Mouse (Mus musculus) adrenal gland, postnatal 0 days (tissue): Measurements from ENCODE around the gene Nxf1. TPM values are rescaled to one million over a fixed set of nuclear protein-coding genes. Genes with fewer than 3 reads are reported as not detected.

ENCODE experiments used
- microRNA-seq: library from miRNA; unstranded; fragments of <30 nt; microRNA quantifications from one replicate; pipeline ENCODE4, GENCODE M21; 2016; ENCODE audit warnings: borderline replicate concordance; ENCODE audit not compliant: insufficient number of aligned reads
- polyA plus RNA-seq: library from polyadenylated mRNA; unstranded; fragments of >200 nt; fragmentation: Nextera tagmentation; extraction: Ambion mirVana; gene quantifications from 2 replicates; pipeline ENCODE4 v1.2.1, GENCODE M21; 2015

Gene Nxf1
- polyA plus RNA-seq, 1 experiment from 2014 or later: 70.5 TPM

Small RNAs within 50 kb of the gene (microRNA-seq; reads per million reads assigned to microRNA genes)
- not detected for gene Mir6992

Other genes with a start within 250 kb of the Nxf1 start
- gene Slc22a8, start 165.8 kb upstream of the Nxf1 start, polyA plus RNA-seq: 0.18 and 0.49 TPM in 2 replicates
- 0.23 and 0.54 TPM in 2 replicates for gene Slc22a6, start 139.0 kb upstream of the Nxf1 start, polyA plus RNA-seq
- gene Chrm1, start 93.3 kb upstream of the Nxf1 start, polyA plus RNA-seq: 0.91 and 2.2 TPM in 2 replicates
- gene Slc3a2, start 33.7 kb upstream of the Nxf1 start, polyA plus RNA-seq: 83.1 and 141 TPM in 2 replicates
- gene Wdr74, start 21.2 kb upstream of the Nxf1 start, polyA plus RNA-seq: 55.6 and 64.3 TPM in 2 replicates
- not detected in 2 replicates for gene 1700092M07Rik, start 16.4 kb upstream of the Nxf1 start, polyA plus RNA-seq
- 85.3 and 122 TPM in 2 replicates for gene Stx5a, start 15.7 kb upstream of the Nxf1 start, polyA plus RNA-seq
- gene Tmem223, start 13.9 kb downstream of the Nxf1 start, polyA plus RNA-seq: 187 and 192 TPM in 2 replicates
- 117 and 159 TPM in 2 replicates for gene Tmem179b, start 17.4 kb downstream of the Nxf1 start, polyA plus RNA-seq
- 14.0 and 14.5 TPM in 2 replicates for gene Taf6l, start 29.3 kb downstream of the Nxf1 start, polyA plus RNA-seq
- gene Polr2g, start 41.5 kb downstream of the Nxf1 start, polyA plus RNA-seq: 250 and 252 TPM in 2 replicates
- 3.5 and 3.7 TPM in 2 replicates for gene Zbtb3, start 45.5 kb downstream of the Nxf1 start, polyA plus RNA-seq
- 19.5 and 25.9 TPM in 2 replicates for gene Ttc9c, start 62.3 kb downstream of the Nxf1 start, polyA plus RNA-seq
- 2.6 and 4.1 TPM in 2 replicates for gene Hnrnpul2, start 62.9 kb downstream of the Nxf1 start, polyA plus RNA-seq
- not detected in 2 replicates for gene AC129217.1, start 72.7 kb downstream of the Nxf1 start, polyA plus RNA-seq
- 50.5 and 77.3 TPM in 2 replicates for gene Bscl2, start 80.4 kb downstream of the Nxf1 start, polyA plus RNA-seq
- 32.7 and 80.6 TPM in 2 replicates for gene Gng3, start 82.1 kb downstream of the Nxf1 start, polyA plus RNA-seq
- 15.3 and 22.8 TPM in 2 replicates for gene Lrrn4cl, start 93.7 kb downstream of the Nxf1 start, polyA plus RNA-seq
- 177 and 268 TPM in 2 replicates for gene Ubxn1, start 114.4 kb downstream of the Nxf1 start, polyA plus RNA-seq
- 120 and 130 TPM in 2 replicates for gene Uqcc3, start 123.8 kb downstream of the Nxf1 start, polyA plus RNA-seq
- 69.8 and 70.7 TPM in 2 replicates for gene Lbhd1, start 126.7 kb downstream of the Nxf1 start, polyA plus RNA-seq
- gene Gm49403, start 126.9 kb downstream of the Nxf1 start, polyA plus RNA-seq: not detected in 2 replicates
- 76.8 and 83.8 TPM in 2 replicates for gene 1810009A15Rik, start 131.8 kb downstream of the Nxf1 start, polyA plus RNA-seq
- not detected in 2 replicates for gene Gm49416, start 131.9 kb downstream of the Nxf1 start, polyA plus RNA-seq
- 15.9 and 19.0 TPM in 2 replicates for gene Ints5, start 135.9 kb downstream of the Nxf1 start, polyA plus RNA-seq
- 35.9 and 58.5 TPM in 2 replicates for gene Ganab, start 141.0 kb downstream of the Nxf1 start, polyA plus RNA-seq
- gene B3gat3, start 163.3 kb downstream of the Nxf1 start, polyA plus RNA-seq: 35.8 and 37.6 TPM in 2 replicates
- 10.2 and 10.6 TPM in 2 replicates for gene Rom1, start 172.3 kb downstream of the Nxf1 start, polyA plus RNA-seq
- gene Eml3, start 172.5 kb downstream of the Nxf1 start, polyA plus RNA-seq: 22.1 and 29.4 TPM in 2 replicates
- 62.8 and 87.3 TPM in 2 replicates for gene Mta2, start 184.8 kb downstream of the Nxf1 start, polyA plus RNA-seq
- 11.2 and 17.6 TPM in 2 replicates for gene Tut1, start 196.8 kb downstream of the Nxf1 start, polyA plus RNA-seq
- gene Eef1g, start 210.0 kb downstream of the Nxf1 start, polyA plus RNA-seq: 168 and 205 TPM in 2 replicates
- 33.6 and 44.4 TPM in 2 replicates for gene Ahnak, start 232.2 kb downstream of the Nxf1 start, polyA plus RNA-seq